Mouse (Mus musculus) ES-Bruce4 (cell line): ENCODE results near the gene Wnt3a.
A peak's percentile ranks its signal among the peaks of the same experiment; 100 is the strongest.

Source experiments
- CTCF ChIP-seq: IDR thresholded peaks from one replicate; pipeline ENCODE4 v1.8.1; 2011; ENCODE audit warnings: low read depth, low read length
- EP300 ChIP-seq: IDR thresholded peaks from 2 replicates; pipeline ENCODE4 v1.6.1; 2011; ENCODE audit warnings: low read depth, low read length; ENCODE audit not compliant: insufficient read depth
- POLR2A ChIP-seq: IDR thresholded peaks from one replicate; pipeline ENCODE4 v1.8.1; 2011; ENCODE audit warnings: low read length; ENCODE audit not compliant: insufficient read depth

GRCm38 (mm10) chr11:59202081-59202995, 88.2 kb downstream of the Wnt3a start, which contains the start of gene Mrpl55:
- peak; percentile 74 for TF ChIP-seq POLR2A
- TF ChIP-seq CTCF = no peak
- TF ChIP-seq EP300 = 0 out of 2 replicates have a peak, but pooled peaks have one; percentile 4
